Mouse (Mus musculus): ENCODE data around the gene Baz2b. TPM values are rescaled to one million over a fixed set of nuclear protein-coding genes. Genes with fewer than 3 reads are reported as not detected.

Gene Baz2b
- 27.7 and 59.0 TPM in 2 replicates for polyA plus RNA-seq (2012; ENCODE audit: insufficient read depth, insufficient read length, missing spikeins)

GRCm38 (mm10) chr2:60209703-60210651 is at the start of gene Baz2b, which contains the start of gene March7:
Gene Baz2b, minus strand, starts transcription at chr2:60209839.
Gene March7, plus strand, starts transcription at chr2:60209887.
- peak within 1 kb of the TSS; percentile 100 for H3K4me3 ChIP-seq (ENCODE audit: insufficient read depth, low read depth, low read length)
- peak within 1 kb of the TSS; percentile 95 for H3K27ac ChIP-seq (replicated peaks; ENCODE audit: low read depth, low read length)
- H3K4me1 ChIP-seq (ENCODE audit: control insufficient read depth, insufficient read depth, insufficient read length, low read length), result peaks cover 17% of the 10 kb centered on the region

- Histone ChIP-seq H3K4me3 (ENCODE audit: insufficient read depth, low read depth, low read length) (no peak overlapping the region), H3K4me1 (ENCODE audit: control insufficient read depth, insufficient read depth, insufficient read length, low read length) (no peaks in the 10 kb centered on the region), H3K27ac (replicated peaks; ENCODE audit: low read depth, low read length) (no peak overlapping the region)
These were observed 49.5 kb upstream of the Baz2b start for GRCm38 (mm10) chr2:60259186-60259585.

GRCm38 (mm10) chr2:60256751-60257150 is 47.1 kb upstream of the Baz2b start:
- Histone ChIP-seq H3K27ac (replicated peaks; ENCODE audit: low read depth, low read length) (no peak overlapping the region), H3K4me1 (ENCODE audit: control insufficient read depth, insufficient read depth, insufficient read length, low read length) (no peaks in the 10 kb centered on the region), H3K4me3 (ENCODE audit: insufficient read depth, low read depth, low read length) (no peak overlapping the region)

GRCm38 (mm10) chr2:60253506-60253905 is 43.9 kb upstream of the Baz2b start:
- no peaks in the 10 kb centered on the region for H3K4me1 ChIP-seq (ENCODE audit: control insufficient read depth, insufficient read depth, insufficient read length, low read length)
- H3K27ac ChIP-seq (replicated peaks; ENCODE audit: low read depth, low read length), result no peak overlapping the region
- no peak overlapping the region for H3K4me3 ChIP-seq (ENCODE audit: insufficient read depth, low read depth, low read length)

- Histone ChIP-seq H3K4me3 (ENCODE audit: insufficient read depth, low read depth, low read length) (no peak overlapping the region), H3K27ac (replicated peaks; ENCODE audit: low read depth, low read length) (no peak overlapping the region), H3K4me1 (ENCODE audit: control insufficient read depth, insufficient read depth, insufficient read length, low read length) (no peaks in the 10 kb centered on the region)
These were observed 43.1 kb upstream of the Baz2b start for GRCm38 (mm10) chr2:60252782-60253181.

GRCm38 (mm10) chr2:60234506-60234905 is 24.9 kb upstream of the Baz2b start:
- no peak overlapping the region for H3K4me3 ChIP-seq (ENCODE audit: insufficient read depth, low read depth, low read length)
- H3K4me1 ChIP-seq (ENCODE audit: control insufficient read depth, insufficient read depth, insufficient read length, low read length), result no peaks in the 10 kb centered on the region
- H3K27ac ChIP-seq (replicated peaks; ENCODE audit: low read depth, low read length), result no peak overlapping the region

GRCm38 (mm10) chr2:60233147-60233546 is 23.5 kb upstream of the Baz2b start:
- Histone ChIP-seq H3K27ac (replicated peaks; ENCODE audit: low read depth, low read length) (no peak overlapping the region), H3K4me3 (ENCODE audit: insufficient read depth, low read depth, low read length) (no peak overlapping the region), H3K4me1 (ENCODE audit: control insufficient read depth, insufficient read depth, insufficient read length, low read length) (no peaks in the 10 kb centered on the region)

GRCm38 (mm10) chr2:60230361-60230760 is 20.7 kb upstream of the Baz2b start:
- no peaks in the 10 kb centered on the region for H3K4me1 ChIP-seq (ENCODE audit: control insufficient read depth, insufficient read depth, insufficient read length, low read length)
- H3K27ac ChIP-seq (replicated peaks; ENCODE audit: low read depth, low read length), result no peak overlapping the region
- H3K4me3 ChIP-seq (ENCODE audit: insufficient read depth, low read depth, low read length), result no peak overlapping the region

- Histone ChIP-seq H3K4me3 (ENCODE audit: insufficient read depth, low read depth, low read length) (no peak overlapping the region), H3K27ac (replicated peaks; ENCODE audit: low read depth, low read length) (no peak overlapping the region), H3K4me1 (ENCODE audit: control insufficient read depth, insufficient read depth, insufficient read length, low read length) (0 out of 2 replicates have a peak, but pooled peaks cover 2% of the 10 kb centered on the region)
These were observed 18.8 kb upstream of the Baz2b start for GRCm38 (mm10) chr2:60228470-60228869.

GRCm38 (mm10) chr2:60223489-60223888 is 13.8 kb upstream of the Baz2b start:
- Histone ChIP-seq H3K4me1 (ENCODE audit: control insufficient read depth, insufficient read depth, insufficient read length, low read length) (peaks cover 7% of the 10 kb centered on the region), H3K4me3 (ENCODE audit: insufficient read depth, low read depth, low read length) (no peak overlapping the region), H3K27ac (replicated peaks; ENCODE audit: low read depth, low read length) (no peak overlapping the region)

- H3K27ac ChIP-seq (replicated peaks; ENCODE audit: low read depth, low read length), result no peak overlapping the region
- H3K4me1 ChIP-seq (ENCODE audit: control insufficient read depth, insufficient read depth, insufficient read length, low read length), result peaks cover 12% of the 10 kb centered on the region
- no peak overlapping the region for H3K4me3 ChIP-seq (ENCODE audit: insufficient read depth, low read depth, low read length)
These were observed 12.3 kb upstream of the Baz2b start for GRCm38 (mm10) chr2:60221954-60222353.

GRCm38 (mm10) chr2:60221236-60221635 is 11.6 kb upstream of the Baz2b start:
- Histone ChIP-seq H3K27ac (replicated peaks; ENCODE audit: low read depth, low read length) (no peak overlapping the region), H3K4me1 (ENCODE audit: control insufficient read depth, insufficient read depth, insufficient read length, low read length) (peaks cover 12% of the 10 kb centered on the region), H3K4me3 (ENCODE audit: insufficient read depth, low read depth, low read length) (no peak overlapping the region)

GRCm38 (mm10) chr2:60217620-60218019 is 8.0 kb upstream of the Baz2b start:
- H3K27ac ChIP-seq (replicated peaks; ENCODE audit: low read depth, low read length), result no peak overlapping the region
- H3K4me1 ChIP-seq (ENCODE audit: control insufficient read depth, insufficient read depth, insufficient read length, low read length), result peaks cover 18% of the 10 kb centered on the region
- H3K4me3 ChIP-seq (ENCODE audit: insufficient read depth, low read depth, low read length), result no peak overlapping the region

- no peak overlapping the region for H3K27ac ChIP-seq (replicated peaks; ENCODE audit: low read depth, low read length)
- no peak overlapping the region for H3K4me3 ChIP-seq (ENCODE audit: insufficient read depth, low read depth, low read length)
- H3K4me1 ChIP-seq (ENCODE audit: control insufficient read depth, insufficient read depth, insufficient read length, low read length), result peaks cover 21% of the 10 kb centered on the region
These were observed 7.0 kb upstream of the Baz2b start for GRCm38 (mm10) chr2:60216547-60217153.

GRCm38 (mm10) chr2:60214683-60215082 is 5.0 kb upstream of the Baz2b start:
- peaks cover 23% of the 10 kb centered on the region for H3K4me1 ChIP-seq (ENCODE audit: control insufficient read depth, insufficient read depth, insufficient read length, low read length)
- H3K27ac ChIP-seq (replicated peaks; ENCODE audit: low read depth, low read length), result no peak overlapping the region
- H3K4me3 ChIP-seq (ENCODE audit: insufficient read depth, low read depth, low read length), result no peak overlapping the region

Data from brown adipose tissue, adult 24 weeks (tissue).